Mouse (Mus musculus): ENCODE measurements around the gene Samd11. TPM values are rescaled to one million over a fixed set of nuclear protein-coding genes. Genes with fewer than 3 reads are reported as not detected.

Gene Samd11
- 0.85 and 1.1 TPM in 2 replicates for polyA plus RNA-seq (2012)

DNA sequence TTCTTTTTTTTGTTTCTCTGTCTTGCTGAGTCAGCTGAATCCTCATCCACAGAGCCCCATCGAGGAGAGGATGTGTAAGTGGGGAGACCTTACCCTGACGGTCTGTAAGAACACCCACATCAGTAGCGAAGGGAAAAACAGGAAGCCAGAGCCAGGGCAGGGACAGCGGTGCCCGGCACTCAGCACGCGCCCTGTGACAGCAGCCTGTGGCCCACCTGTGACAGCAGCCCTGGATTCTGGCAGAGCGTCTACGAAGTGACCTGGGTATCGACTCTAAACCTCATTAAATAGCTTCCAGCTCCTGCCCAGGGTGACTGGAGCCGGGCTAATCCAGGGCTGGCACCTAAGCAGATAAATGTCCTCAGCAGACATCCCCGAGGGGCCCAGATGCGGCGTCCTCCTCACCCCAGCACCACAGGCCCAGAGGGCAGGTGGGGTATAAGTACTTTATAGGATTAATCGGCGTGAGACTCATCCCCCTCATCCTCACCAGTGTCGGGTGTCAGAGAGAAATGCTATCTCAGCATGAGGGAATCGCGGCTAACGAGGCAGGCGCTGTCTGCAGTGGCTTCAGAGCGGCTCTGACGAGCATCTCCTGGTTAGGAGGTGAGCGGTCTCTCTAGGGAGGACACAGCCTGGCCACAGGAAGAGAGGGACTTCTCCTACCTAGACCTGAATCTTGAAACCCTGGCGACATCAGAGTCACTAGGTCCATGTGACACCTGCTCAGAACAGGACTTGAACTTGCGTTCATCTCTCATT lies at the start of gene Samd11:
Gene Samd11, minus strand, starts transcription at position 580 of the 762 bp plus-strand sequence.

DNA sequence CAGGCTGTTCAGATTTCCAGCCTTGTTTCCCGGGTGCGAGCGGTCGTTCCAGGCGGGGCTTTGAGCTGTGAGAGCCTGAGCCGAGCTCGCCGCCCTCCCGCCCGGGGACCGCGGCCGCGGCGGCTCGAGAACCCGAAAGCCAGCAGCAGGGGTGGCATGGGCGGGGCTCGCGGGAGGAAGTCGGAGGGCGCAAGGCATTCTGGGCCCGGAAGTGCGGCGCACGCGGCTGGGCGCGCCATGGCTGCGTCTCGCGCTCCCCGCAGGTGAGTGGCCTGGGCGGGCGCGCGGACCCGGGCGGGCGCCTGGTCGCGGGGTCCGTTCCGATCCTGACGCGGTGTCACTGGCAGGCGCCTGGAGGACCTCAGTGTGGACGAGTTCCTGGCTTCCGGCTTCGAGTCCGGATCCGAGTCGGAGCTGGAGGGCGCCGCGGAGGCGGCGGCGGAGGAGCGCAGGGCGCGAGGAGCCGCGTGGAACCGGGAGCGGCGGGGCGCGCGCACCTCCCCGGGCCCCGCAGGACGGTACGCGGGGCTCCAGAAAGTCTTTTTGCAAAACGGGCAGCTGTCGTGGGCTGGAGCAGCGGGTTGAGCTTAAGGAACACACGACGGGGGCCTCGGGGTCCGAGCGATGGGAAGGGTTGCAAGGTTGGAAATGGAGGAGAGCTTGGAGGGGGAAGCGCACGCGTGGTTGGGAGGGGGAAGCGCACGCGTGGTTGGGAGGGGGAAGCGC lies 19.5 kb downstream of the Samd11 start, which contains the start of gene Noc2l:
Gene Noc2l, plus strand, starts transcription at position 203 of the 726 bp plus-strand sequence.

DNA sequence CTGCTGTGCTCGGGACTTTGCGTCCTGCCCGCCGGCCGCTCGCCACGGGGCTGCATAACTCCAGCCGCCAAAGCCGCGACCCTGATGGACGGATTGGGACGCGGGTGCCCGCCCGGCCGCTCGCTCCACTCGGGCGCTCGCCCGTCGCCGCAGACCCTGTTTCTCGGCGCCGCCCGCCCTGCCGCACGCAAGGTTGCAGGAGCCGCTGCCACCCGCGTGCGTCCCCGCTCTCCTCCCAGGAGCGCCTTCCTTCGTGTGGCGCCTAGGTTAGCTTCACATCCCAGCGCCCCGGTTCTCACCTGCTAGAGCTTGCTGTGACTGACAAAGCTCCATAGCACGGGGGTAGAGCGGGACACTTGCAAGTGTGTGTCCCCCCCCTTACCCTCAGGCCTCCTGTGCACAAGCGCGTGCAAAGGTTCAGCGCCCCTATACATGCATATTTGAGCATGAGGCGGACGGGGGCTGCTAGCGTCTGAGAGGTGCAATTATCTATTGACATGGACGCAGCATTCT lies 20.7 kb downstream of the Samd11 start, which contains the start of gene Plekhn1:
Gene Plekhn1, minus strand, starts transcription at position 157 of the 513 bp plus-strand sequence.

DNA sequence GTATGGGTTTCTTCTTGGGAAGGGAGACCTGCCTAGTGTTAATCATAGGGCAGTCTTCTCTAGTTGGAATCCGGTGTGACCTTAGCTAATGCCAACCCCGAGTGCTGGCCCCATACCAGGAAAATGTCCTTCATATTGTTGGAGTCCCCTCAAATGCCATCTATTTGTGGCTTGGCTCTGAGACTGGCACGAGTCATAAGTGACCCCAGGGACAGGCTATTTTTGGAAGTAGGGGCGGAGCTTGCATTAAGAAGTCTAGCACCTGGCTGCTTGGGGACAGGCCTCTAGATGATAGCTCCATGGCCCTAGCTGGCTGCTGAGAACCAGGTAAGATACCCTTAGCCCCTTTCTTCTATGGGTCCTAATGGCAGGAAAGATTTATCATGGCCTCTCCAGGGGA lies 39.8 kb downstream of the Samd11 start, which contains the start of gene Perm1:
Gene Perm1, plus strand, starts transcription at position 220 of the 400 bp plus-strand sequence.

DNA sequence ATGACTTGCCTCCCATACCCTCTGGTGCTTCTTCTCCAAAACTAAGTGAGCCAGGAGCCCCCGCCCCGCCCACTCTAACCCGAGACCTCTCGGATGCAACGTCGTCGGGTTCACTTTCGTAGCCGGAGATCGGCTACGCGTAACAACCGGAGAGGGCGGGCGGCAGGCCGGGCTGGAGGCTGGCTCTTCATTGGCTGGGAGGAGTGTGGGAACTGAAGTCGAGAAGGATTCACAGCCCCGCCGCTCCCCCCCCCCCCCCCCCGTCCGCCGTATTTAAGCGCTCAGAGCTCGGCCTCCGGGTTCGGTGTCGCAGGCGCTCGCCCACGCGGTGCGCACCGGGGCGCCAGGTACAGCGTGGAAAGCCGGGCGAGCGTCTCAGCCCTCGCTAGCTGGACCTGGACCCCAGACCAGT lies 52.5 kb downstream of the Samd11 start, which contains the start of gene AW011738:
Gene AW011738, plus strand, starts transcription at position 304 of the 412 bp plus-strand sequence.

DNA sequence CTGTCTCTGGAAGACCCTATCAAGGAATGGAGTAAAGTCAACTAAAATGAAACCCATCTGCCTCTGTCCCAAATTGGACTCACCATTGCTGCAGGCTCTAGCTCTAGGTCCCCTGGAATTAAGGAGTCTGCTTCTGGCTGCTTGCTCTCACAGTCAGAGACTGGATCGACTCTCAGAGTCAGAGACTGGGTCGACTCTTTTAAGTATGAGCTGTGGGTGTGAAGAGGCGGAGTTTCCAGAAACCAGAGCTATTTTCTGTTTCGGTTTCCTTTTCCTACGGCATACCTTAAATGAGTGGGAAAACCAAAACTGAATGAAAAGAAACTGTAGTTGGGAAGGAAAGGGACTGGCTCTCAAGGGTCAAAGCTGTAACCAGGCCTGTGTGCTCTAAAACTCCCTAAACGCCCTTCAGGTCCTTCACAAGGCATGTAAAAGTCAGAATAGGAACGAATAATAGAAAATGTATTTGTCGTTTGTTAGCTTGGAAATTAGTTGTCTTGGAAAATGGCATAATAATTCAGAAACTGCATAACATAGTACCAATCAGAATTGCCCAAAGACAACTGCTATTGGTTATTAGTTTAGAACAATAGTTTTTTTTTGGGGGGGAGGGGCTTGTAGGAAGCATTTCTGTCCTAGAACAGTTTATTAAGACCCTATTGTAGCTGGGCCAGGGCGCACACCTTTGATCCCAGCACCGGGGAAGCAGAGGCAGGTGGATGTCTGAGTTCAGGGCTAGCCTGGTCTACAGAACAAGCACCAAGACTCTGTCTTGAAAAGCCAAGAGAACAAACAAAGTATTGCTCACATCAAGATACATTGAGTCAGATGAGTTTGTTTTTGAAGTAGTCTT lies 54.6 kb downstream of the Samd11 start, which contains the start of gene Isg15:
Gene Isg15, minus strand, starts transcription at position 196 of the 853 bp plus-strand sequence.

DNA sequence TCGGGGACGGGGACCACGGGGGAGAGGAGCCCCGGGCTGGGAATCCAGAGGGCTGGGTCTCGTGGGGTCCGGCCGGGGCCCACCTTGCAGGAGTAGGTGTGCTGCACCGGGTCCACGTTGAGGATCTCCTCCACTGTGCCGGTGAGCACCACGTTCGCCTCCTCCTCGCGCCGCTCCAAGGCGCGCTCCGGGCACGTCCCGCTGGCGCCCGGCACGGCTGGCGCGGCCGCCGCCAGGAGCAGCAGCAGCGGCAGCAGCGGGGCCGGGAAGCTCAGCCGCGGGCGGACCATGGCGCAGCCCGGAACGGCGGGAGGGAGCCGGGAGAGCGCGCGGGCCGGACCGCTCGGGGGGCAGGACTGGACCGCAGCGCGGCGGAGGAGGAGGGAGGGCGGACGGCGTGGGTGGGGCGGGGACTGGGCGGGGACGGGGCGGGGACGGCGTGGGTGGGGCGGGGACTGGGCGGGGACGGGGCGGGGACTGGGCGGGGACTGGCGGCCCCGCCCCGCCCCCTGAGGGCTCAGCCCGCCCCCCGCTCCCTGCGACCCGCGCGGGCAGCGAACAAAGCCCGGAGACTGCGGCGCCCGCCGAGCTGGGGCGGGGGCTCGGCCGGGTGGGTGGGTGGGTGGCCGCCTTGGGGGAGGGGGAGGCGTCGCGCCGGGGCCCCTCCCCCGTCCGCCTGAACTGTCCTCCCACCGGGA lies 58.2 kb downstream of the Samd11 start, which contains the start of gene Agrn:
Gene Agrn, minus strand, starts transcription at position 358 of the 698 bp plus-strand sequence.

Other genes with a start within 250 kb of the Samd11 start
- 0.81 and 2.3 TPM in 2 replicates for gene Tnfrsf4, start 241.8 kb downstream of the Samd11 start, polyA plus RNA-seq (2012)
- 4.2 and 7.2 TPM in 2 replicates for gene Tnfrsf18, start 229.5 kb downstream of the Samd11 start, polyA plus RNA-seq (2012)
- not detected in 2 replicates for gene Ttll10, start 196.2 kb downstream of the Samd11 start, polyA plus RNA-seq (2012)
- gene 9430015G10Rik, start 145.7 kb downstream of the Samd11 start, polyA plus RNA-seq (2012): 9.0 and 10.3 TPM in 2 replicates
- 0.26 and 0.55 TPM in 2 replicates for gene Rnf223, start 125.1 kb downstream of the Samd11 start, polyA plus RNA-seq (2012)
- gene Agrn, start 58.2 kb downstream of the Samd11 start, polyA plus RNA-seq (2012): 7.6 and 9.0 TPM in 2 replicates
- gene Isg15, start 54.8 kb downstream of the Samd11 start, polyA plus RNA-seq (2012): 10.6 and 10.7 TPM in 2 replicates
- 2.0 and 2.5 TPM in 2 replicates for gene AW011738, start 52.4 kb downstream of the Samd11 start, polyA plus RNA-seq (2012)
- 0.04 and 0.05 TPM in 2 replicates for gene Perm1, start 39.8 kb downstream of the Samd11 start, polyA plus RNA-seq (2012)
- 32.6 and 41.5 TPM in 2 replicates for gene Plekhn1, start 20.8 kb downstream of the Samd11 start, polyA plus RNA-seq (2012)
- 85.4 and 133 TPM in 2 replicates for gene Noc2l, start 19.6 kb downstream of the Samd11 start, polyA plus RNA-seq (2012)
- gene Vmn2r-ps159, start 75.4 kb upstream of the Samd11 start, polyA plus RNA-seq (2012): not detected in 2 replicates